Mouse (Mus musculus) macrophage (primary cell): ENCODE results near the gene Dcxr. TPM values are rescaled to one million over a fixed set of nuclear protein-coding genes. Genes with fewer than 3 reads are reported as not detected.

Experiments
- H3K27ac ChIP-seq: fragments of 350-480 bp; formaldehyde crosslinking; 2 replicates; pipeline ENCODE4 v1.9.0; 2021
- H3K36me3 ChIP-seq: fragments of 350-480 bp; formaldehyde crosslinking; 2 replicates; pipeline ENCODE4 v1.9.0; 2021; ENCODE audit errors: inconsistent target
- H3K4me3 ChIP-seq: fragments of 350-480 bp; formaldehyde crosslinking; 2 replicates; pipeline ENCODE4 v1.9.0; 2021; ENCODE audit errors: inconsistent target
- H3K79me2 ChIP-seq: fragments of 350-480 bp; formaldehyde crosslinking; 2 replicates; pipeline ENCODE4 v1.9.0; 2021; ENCODE audit errors: inconsistent target
- WGBS: methylation state at CpG from one replicate; pipeline ENCODE4 v1.1.7; 2026; ENCODE audit warnings: inconsistent platforms; ENCODE audit not compliant: missing documents; 5-methylcytosine and 5-hydroxymethylcytosine counted together
- polyA plus RNA-seq: library from polyadenylated mRNA; stranded (reverse); fragments of 250-400 nt; gene quantifications from 3 replicates; pipeline ENCODE4 v1.2.4, GENCODE M21; 2018; ENCODE audit warnings: inconsistent platforms

The Dcxr gene
- polyA plus RNA-seq, 1 experiment from 2014 or later, result 50.0 TPM

DNA sequence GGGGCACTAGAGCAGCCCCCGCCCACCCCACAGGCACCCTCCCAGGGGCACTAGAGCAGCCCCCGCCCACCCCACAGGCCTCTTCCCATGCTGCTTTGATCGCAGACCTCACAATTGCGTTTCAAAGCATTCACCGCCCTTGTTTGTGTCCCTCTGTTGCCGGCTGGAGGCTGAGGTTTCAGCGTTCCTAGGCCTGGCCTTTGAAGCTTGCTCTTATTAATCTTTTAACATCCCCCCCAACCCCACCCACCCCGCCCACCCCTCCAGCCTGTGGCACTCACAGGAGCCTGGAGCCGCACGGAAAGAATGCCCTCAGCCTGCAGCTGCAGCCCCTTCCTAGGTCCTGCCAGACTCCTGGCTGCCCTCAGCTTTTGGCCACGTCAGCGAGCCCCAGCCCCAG, 19.9 kb downstream of the Dcxr start:
- Histone ChIP-seq H3K79me2 (no peaks in the 10 kb centered on the region), H3K36me3 (peaks cover 24% of the 10 kb centered on the region), H3K4me3 (no peak overlapping the region), H3K27ac (no peak overlapping the region)
- 90% methylated on average over 9 of the region's 12 CpGs for WGBS

DNA sequence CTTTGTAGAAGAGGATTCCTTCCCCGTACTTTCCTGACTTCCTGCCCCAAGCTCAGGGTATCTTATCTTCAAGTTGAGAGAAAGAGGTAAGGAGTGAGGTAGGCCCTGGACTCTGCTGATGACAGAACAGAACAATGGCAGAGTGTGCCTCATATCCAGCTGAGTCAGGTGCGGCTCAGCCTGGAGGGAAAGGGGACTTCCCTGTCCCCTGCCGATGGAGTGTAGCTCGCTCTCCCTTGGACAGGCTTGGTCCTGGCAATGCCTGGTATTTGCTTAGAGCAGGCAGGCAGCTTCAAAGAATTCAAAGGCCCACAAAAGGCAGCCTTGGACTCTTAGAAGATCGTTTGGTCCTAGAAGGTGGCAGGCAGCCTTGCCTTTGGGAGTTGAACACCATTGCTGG, 21.0 kb downstream of the Dcxr start:
- Histone ChIP-seq H3K79me2 (no peaks in the 10 kb centered on the region), H3K36me3 (peaks cover 35% of the 10 kb centered on the region), H3K27ac (no peak overlapping the region), H3K4me3 (no peak overlapping the region)
- 90% methylated on average over 5 of the region's 5 CpGs for WGBS

DNA sequence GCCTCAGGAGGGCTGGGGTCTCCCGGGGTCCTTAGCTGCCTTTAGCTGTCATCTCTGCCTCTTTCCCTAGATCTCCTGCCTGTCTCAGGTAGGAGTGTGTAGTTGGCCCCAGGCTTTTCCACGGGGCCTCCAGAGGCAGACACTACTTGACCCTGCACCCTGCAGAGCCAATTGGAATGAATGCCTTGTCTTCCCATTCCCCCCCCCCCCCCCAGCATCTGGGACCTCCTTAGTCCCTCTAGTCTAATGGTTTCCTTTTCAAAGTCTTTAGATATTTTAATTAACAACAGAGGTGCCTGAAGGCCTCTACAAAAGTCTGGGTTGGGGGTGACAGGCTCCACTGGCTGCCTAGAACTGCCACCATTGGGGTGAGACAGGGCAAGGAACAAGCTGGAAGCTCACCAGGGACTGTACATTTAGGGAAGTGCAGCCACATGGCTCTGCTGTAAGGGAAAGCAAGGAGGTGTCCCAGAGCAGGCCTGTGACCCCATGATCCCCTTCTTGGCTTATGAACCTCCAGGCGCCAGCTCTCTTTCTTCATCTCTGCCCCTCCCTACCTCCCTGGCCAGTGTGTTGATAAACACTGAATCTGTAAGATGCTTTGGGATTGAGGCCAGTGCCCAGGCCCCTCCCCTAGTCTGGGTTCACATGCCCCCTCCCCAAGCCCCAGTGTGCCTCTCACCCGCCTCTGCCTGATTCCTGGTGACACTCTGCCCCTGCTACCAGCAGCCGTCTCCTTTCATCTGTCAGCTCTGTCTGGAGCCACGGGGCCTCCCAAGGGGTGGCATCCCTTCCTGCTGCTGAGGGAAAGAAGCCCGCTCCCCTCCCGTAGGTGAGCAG, 22.4 kb downstream of the Dcxr start:
- no peak overlapping the region for H3K27ac ChIP-seq
- H3K36me3 ChIP-seq, result peaks cover 34% of the 10 kb centered on the region; the same call in 1 of the 2 replicates
- no peak overlapping the region for H3K4me3 ChIP-seq
- 87% methylated on average over 8 of the region's 8 CpGs for WGBS
- no peaks in the 10 kb centered on the region for H3K79me2 ChIP-seq

DNA sequence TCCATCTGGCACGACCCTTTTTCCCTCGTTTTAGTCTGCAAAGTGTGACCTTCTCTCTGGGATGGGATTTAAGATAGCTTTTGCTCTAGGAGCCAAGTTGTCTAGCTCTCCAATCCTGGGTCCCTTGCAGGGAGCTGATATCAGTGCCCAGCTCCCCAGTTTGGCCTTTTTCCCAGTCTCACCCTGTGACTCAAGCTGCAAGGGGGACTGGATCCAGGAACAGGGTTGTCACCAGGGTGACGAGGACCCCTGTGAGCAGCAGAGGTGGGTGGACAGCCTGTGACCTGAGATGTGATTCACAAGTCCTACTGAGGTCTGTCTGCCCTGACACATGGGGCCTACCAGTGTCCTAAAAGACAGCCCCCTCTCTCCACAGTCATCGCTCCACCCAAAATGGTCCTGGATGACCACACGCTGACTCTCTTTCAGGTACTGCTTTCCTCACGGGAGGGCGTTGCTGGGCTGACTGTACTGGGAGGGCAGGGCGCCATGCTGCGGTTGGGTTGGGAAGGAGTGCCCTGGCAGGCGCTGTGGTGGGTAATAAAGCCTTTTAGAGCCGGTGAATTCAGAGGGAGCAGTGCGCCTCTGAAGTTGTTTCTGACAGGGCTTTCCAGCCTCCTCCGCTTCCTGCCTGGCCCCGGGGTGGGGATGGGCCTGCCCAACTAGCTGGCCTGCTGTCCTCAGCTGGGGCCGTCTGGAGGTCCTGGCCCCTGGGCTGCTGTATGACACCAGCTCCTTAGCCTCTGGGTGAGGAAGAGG, 23.2 kb downstream of the Dcxr start:
- Histone ChIP-seq H3K27ac (no peak overlapping the region), H3K4me3 (no peak overlapping the region), H3K79me2 (no peaks in the 10 kb centered on the region), H3K36me3 (peaks cover 34% of the 10 kb centered on the region; the same call in 1 of the 2 replicates)
- WGBS, result 96% methylated on average over 15 of the region's 15 CpGs

DNA sequence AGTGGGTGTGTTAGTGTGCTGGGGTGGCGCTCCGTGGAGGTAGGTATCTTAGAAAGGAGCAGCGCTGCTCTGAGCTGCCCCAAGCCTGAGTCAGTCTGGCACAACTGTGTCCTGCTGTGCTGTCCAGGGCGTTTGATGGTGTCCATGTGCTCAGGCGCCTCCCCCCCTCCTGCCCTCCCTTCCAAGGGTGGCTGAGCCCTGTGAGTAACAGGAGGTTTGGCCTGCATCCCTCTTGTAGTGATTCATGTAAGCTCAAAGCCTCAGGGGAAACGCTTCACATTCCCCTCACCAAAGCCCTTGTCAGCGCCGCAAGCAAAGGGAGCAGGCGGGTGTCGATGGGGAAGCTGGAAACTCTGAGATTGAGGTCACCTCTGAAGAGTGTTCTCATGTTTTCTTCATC, 29.3 kb downstream of the Dcxr start:
- 91% methylated on average over 10 of the region's 10 CpGs for WGBS
- Histone ChIP-seq H3K4me3 (no peak overlapping the region), H3K79me2 (no peaks in the 10 kb centered on the region; the same call in 1 of the 2 replicates), H3K27ac (no peak overlapping the region), H3K36me3 (peaks cover 52% of the 10 kb centered on the region; the same call in 1 of the 2 replicates)

DNA sequence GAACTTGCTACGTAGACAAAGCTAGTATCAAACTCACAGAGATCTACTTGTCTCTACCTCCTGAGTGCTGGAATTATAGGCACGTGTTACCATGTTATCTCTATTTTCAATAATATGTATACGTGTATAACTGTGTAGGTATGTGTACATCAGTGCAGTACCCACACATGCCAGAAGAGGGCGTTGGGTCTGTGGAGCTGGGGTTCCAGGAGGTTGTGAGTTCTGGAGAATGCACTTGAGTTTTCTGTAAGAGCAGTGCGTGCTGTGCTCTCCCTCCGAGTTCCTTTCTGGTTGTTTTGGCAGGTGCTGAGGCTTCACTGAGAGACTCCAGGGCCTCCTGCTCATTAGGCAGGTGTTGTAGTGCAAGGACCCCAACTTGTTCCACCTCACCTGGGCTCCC, 30.5 kb downstream of the Dcxr start:
- Histone ChIP-seq H3K27ac (no peak overlapping the region), H3K36me3 (peaks cover 41% of the 10 kb centered on the region; the same call in 1 of the 2 replicates), H3K79me2 (no peaks in the 10 kb centered on the region; the same call in 1 of the 2 replicates), H3K4me3 (no peak overlapping the region)
- WGBS, result 97% methylated on average over 6 of the region's 6 CpGs

DNA sequence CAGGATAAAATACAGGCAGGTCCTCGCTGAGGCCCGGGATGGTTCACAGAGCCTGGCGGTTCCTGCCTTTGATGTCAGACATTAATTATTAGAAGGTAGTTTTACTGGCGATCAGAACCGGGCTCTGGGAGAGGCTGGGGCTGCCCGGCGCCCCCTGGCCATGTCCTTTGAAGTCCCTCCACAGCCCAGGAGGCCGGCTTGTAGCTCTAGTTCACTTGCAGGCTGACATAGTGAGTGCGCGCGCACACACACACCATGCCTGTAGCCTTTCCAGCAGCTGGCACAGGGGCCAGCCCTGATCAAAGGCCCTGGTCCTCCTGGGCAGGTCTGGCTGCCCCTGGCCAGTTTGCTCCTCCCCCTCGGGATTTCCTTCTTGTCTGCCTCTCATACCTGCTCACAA, 31.4 kb downstream of the Dcxr start:
- Histone ChIP-seq H3K36me3 (peaks cover 31% of the 10 kb centered on the region; the same call in 1 of the 2 replicates), H3K79me2 (no peaks in the 10 kb centered on the region; the same call in 1 of the 2 replicates), H3K4me3 (no peak overlapping the region), H3K27ac (no peak overlapping the region)
- WGBS, result 90% methylated on average over 12 of the region's 12 CpGs

DNA sequence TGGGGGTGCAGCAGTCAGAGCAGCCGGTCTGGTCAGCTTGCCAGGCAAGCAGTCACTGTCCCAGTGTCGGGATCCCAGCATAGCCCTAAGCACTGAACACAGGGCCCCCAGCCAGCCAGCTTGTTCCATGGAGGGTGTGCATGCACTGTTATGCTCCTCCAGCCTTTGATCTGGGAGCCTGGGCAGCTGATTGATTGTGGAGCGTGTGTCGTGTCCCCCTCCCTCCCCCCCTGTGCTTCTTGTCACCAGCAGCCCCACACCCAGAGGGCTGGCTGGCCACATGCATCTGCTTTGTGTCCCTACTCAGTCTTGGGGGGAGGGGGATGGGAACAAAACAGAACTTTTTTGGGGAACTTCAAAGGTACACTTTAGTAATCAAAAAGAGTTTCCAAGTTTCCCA, 31.9 kb downstream of the Dcxr start:
- no peak overlapping the region for H3K27ac ChIP-seq
- no peaks in the 10 kb centered on the region; the same call in 1 of the 2 replicates for H3K79me2 ChIP-seq
- H3K4me3 ChIP-seq, result no peak overlapping the region
- peaks cover 29% of the 10 kb centered on the region; the same call in 1 of the 2 replicates for H3K36me3 ChIP-seq
- 97% methylated on average over 4 of the region's 4 CpGs for WGBS

DNA sequence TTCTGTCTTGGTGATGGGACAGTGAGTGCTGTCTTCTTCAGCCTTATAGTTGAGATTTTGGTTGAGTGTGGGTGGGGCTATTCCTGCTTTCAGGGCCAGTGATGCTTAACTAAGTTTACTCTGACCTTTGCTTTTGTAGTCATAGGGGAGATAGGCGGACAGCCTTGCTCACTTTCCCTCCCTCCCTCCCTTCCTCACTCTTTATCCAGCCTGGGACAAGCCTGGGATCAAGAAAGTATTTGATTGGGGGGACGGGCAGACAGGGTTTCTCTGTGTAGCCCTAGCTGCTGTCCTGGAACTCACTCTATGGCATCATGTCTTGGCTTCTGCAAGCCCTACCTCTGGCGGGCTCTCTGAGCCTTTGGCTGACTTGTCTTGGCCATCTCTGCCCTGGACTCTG, 33.6 kb downstream of the Dcxr start:
- H3K36me3 ChIP-seq, result peaks cover 38% of the 10 kb centered on the region; the same call in 1 of the 2 replicates
- no peaks in the 10 kb centered on the region; the same call in 1 of the 2 replicates for H3K79me2 ChIP-seq
- WGBS, result 97% methylated on average over 3 of the region's 3 CpGs
- no peak overlapping the region for H3K4me3 ChIP-seq
- no peak overlapping the region for H3K27ac ChIP-seq

DNA sequence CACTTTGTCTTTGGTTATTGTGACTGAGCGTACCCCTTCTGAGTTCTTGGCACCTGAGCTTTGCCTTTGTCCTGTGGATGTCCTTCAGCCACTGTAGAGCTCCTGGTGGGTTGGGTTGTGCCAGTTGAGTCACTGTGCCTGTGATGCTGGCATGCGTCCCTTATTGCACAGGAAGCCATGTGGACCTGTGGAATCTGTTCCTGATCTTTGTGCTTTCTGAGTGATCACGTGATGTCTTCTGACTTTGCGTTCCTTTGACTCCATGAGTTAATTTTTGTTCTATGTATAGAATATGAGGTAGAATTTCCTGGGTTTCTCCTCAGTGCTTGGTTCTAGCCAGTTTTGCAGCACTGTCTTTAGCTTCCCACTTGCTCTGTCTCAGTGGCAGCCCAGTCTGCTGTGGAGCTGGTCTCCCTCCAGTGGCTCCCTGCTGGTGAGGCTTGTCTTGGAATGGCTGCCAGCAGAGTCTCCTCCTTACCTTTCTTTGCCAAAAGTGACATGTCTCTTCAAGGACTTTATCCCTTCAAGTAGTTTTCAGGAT, 34.5 kb downstream of the Dcxr start:
- H3K4me3 ChIP-seq, result no peak overlapping the region
- H3K27ac ChIP-seq, result peak overlapping the region; percentile 16
- peaks cover 40% of the 10 kb centered on the region; the same call in 1 of the 2 replicates for H3K36me3 ChIP-seq
- 77% methylated on average over 4 of the region's 4 CpGs for WGBS
- H3K79me2 ChIP-seq, result no peaks in the 10 kb centered on the region; the same call in 1 of the 2 replicates

DNA sequence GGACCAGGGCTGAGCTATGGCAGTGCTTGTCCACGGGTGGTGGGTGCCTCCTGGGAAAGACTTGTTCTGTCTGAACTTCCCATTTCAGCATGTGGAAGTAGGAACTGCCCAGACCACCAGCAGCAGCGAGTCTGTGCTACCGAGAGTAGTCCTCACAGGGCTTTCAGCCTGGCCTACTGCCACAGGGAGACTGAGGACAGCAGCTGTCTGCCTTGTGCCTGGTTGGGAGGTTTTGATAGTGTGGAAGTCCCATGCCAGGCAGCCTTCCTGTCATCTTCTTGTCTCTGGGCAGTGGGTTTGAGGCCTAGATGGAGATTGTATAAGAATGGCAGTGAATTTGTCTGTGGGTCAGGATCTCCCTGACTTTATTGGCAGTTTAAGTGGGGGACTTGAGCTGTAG, 37.7 kb downstream of the Dcxr start:
- H3K36me3 ChIP-seq, result peaks cover 37% of the 10 kb centered on the region; the same call in 1 of the 2 replicates
- 42% methylated on average over 3 of the region's 3 CpGs for WGBS
- no peak overlapping the region for H3K27ac ChIP-seq
- H3K4me3 ChIP-seq, result no peak overlapping the region
- peaks cover 2% of the 10 kb centered on the region; the same call in 1 of the 2 replicates for H3K79me2 ChIP-seq

DNA sequence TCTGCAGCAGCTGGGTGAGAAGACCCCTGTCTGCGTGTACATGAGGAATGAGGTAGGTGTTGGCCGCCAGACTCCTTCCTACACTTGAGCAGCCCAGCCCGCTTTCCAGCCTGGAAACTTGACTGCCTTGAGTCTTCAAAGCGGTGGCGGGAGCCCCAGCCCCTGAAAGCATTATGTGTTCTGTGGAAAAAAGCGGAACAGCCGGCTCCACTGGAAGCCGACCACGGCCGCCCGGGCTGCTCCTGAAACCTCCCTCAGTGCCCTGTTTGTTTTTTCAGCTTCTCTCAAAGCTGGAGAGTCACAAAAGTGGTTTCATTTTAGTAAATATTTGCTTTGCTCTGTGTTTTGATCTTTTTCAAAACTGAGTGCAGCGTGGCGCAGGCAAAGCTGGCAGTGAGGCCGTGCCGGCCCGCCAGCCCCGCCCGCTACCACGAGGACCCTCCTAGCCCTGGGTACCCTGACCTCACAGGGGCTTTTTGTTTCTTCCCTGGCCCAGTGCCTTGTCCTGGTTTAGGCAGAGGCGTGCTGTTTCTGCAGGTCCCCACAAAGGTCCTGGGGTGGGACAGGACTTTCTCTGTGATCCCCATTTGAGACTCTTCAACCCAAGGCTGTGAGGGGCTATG, 40.3 kb downstream of the Dcxr start:
- H3K4me3 ChIP-seq, result no peak overlapping the region
- WGBS, result 96% methylated on average over 20 of the region's 20 CpGs
- H3K27ac ChIP-seq, result no peak overlapping the region
- peaks cover 37% of the 10 kb centered on the region; the same call in 1 of the 2 replicates for H3K36me3 ChIP-seq
- H3K79me2 ChIP-seq, result peaks cover 5% of the 10 kb centered on the region; the same call in 1 of the 2 replicates

DNA sequence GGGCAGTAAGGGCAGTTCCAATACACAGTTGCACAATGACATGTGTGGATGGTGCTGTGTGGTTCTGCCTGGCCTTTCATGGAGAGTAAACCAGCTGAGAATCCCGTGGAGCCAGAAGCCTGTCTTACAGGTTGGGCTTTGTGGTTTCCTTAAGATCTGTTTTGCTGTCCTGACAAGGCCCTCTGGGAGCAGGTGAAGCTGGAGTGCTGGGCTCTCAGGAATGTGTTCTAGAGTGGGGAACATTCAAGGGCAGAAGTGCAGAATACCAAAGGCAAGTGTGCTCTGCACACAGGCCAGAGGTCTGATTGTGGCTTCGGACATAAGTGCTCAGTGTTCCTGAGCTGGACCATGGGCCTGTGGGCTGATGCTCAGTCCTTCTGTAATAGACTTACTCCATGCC, 42.4 kb downstream of the Dcxr start:
- Histone ChIP-seq H3K4me3 (no peak overlapping the region), H3K79me2 (peaks cover 5% of the 10 kb centered on the region; the same call in 1 of the 2 replicates), H3K36me3 (peaks cover 57% of the 10 kb centered on the region), H3K27ac (no peak overlapping the region)
- WGBS, result 89% methylated on average over 2 of the region's 2 CpGs

DNA sequence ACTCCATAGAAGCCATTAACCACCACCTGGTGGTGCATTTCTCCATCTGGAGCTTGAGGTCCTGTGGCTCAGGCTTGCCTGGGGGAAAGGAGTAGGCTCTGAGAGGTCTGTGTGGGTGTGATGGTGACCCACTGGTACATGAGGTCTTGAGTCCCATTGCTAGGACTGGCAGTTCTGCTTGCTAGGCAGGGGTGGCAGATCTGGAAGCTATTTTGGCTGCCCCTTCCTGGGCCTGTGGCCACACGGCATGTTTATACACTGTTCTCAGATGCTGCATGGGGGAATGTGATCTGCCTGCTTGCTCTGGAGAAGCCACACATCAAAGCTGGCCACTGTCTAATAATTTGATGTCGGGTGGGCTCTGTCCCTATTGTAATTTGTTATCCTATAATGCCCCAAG, 43.0 kb downstream of the Dcxr start:
- 100% methylated on average over 2 of the region's 2 CpGs for WGBS

More for the DNA sequence above, 43.0 kb downstream of the Dcxr start:
- no peak overlapping the region for H3K4me3 ChIP-seq
- no peak overlapping the region for H3K27ac ChIP-seq
- H3K36me3 ChIP-seq, result peaks cover 59% of the 10 kb centered on the region
- H3K79me2 ChIP-seq, result peaks cover 5% of the 10 kb centered on the region; the same call in 1 of the 2 replicates
